Mouse (Mus musculus) heart, adult 11 months (tissue): ENCODE data around the gene Sez6l.
A peak's percentile ranks its signal among the peaks of the same experiment; 100 is the strongest.
"Not testable (repeated sequence)": the region's sequence is repeated elsewhere in the genome, so short reads cannot be mapped to it uniquely, and the experiment has no call there.

Experiments
- DNase-seq: peaks from one replicate; pipeline ENCODE4 v3.0.0; 2022

Gene Sez6l

DNA sequence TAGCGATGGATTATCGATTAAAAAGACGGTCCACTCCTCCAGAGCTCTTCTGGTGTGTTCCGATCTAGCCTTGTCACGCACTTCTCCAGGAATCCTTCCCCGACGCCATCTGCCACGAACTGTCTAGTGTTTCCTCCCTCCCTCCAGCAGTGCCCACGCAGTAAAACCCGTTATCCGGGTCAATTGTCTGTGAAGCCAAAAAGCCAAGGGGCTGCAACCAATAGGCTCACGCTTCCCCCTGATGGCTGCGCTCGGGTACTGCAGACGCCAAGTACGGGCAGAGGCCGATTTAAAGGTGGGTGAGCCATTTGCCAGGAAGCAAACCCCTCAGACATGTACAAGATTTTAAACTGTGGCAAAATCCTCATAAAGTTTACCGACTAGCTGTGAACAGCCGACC, 148.0 kb downstream of the Sez6l start:
- DNase-seq = no peak

- DNase-seq = no peak
Observed at GRCm38 (mm10) chr5:112427283-112427682, 149.7 kb downstream of the Sez6l start.

DNA sequence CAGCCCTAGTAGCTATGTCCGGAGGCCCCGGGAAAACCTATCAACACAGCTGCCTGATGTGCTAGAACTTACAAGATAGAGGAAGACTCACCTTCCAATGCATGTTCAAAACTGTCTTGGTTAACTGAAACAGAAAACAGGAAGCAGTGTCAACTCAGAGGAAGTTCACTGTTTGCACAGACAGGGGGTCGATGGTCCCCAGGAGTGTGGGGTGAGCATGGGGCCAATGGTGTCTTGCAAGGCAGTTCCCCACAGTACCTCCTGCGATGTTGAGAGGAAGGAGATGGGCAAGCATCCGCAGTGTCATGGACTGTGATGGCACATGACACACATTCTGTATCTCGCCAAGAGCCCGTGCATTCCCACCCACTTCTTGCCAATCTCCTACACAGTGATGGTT, 150.3 kb downstream of the Sez6l start:
- DNase-seq = no peak

GRCm38 (mm10) chr5:112419535-112419934, 157.4 kb downstream of the Sez6l start:
- no peak for DNase-seq

GRCm38 (mm10) chr5:112418023-112418422, 159.0 kb downstream of the Sez6l start:
- no peak for DNase-seq

DNA sequence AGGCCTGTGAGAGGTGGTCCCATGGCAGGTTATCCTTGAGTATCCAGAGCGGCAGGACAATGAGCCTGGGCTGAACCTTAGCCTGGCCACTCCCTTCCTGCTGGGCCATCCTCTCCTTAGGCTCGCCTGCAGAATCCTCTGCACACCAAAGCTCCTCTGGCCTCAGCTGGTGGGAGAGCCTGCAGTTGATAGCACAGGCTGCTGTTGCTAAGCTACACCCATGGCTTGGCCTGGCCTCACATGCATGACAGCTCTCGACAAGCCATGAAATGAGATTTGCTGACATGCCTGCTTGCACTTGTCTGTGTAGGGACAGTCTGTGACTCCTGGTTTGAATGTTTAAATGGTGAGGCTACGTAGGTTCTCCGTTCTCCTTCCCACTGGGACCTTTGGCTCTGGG, 160.3 kb downstream of the Sez6l start:
- DNase-seq = no peak

- DNase-seq = not testable (repeated sequence)
Observed at GRCm38 (mm10) chr5:112412781-112413180, 164.2 kb downstream of the Sez6l start.

DNA sequence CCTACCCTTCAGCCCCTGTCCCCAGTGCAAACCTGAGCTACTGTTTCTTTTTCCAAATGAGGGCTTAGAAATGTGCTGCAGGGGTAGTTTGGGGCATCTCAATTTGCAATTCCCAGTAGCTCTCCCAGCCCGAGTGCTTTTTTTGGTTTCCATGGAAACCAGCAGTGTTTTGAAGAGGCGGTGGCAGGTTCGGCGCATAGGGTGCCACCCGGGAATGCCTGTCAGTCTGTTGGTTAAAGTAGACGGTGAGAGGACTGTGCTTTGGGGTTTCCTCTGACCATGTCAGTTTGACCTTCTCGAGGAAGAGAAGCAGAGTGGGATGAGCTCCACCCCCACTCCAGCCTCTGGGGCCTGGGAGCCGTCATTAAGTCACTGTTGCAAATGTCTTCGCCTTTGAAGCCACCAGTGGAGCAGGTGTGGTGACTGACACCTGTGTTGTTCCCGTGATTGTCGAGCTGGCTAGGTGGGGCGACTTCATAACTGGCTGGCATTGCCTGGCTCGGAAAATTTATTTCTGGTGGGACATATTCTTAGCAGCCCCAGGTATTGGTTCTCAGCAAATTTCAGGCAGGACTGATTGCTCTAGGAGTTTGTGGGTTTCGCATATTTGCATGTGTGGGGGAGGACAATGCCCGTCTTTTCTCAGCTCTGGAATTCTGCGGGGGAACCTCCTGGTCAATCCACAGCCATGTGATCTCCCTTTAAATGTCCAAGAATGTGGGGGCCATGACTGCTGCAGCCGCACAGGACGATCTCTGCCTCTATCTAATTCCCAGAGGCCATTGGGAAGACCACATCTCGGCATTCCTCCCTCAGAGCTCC, 165.3 kb downstream of the Sez6l start:
- no peak for DNase-seq

DNA sequence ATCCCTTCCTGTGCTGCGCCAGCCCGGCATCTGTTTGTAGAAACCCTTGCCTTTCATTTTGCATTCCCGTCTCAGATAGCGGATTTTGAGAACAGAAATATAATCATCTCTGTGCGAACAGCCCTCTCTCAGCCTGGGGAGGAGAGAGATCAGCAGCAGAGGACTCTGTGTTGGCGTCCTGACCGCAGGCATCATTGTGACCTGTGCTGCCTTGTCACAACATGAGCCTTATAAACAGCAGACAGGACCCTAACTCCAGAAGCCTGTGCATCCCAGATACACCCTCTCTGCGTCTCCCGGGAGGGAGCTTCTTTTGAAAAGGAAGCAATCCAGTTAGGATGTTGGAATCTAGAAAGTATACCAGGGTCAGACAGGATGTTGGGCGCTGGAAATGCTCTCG, 165.9 kb downstream of the Sez6l start:
- DNase-seq = no peak

- DNase-seq = no peak
Observed at GRCm38 (mm10) chr5:112409274-112409673, 167.7 kb downstream of the Sez6l start.

DNA sequence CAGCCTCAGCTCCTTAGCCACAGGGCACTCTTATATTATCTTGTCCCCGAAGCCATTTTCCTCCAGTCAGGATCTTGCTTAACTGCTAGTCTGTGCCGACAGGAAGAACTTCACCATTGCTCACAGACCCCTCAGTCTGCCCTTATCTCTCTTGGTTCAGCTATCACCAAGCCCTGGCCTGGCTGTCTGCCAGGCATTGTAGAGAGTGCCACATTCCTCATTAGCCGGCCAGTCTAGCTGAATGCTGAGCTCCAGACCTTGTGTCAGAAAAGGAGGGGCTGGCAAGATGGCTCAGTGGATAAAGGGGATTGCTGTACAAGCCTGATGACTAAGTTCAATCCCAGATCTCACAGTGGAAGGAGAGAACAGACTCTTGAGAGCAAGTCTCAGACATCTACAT, 171.0 kb downstream of the Sez6l start:
- no peak for DNase-seq

DNA sequence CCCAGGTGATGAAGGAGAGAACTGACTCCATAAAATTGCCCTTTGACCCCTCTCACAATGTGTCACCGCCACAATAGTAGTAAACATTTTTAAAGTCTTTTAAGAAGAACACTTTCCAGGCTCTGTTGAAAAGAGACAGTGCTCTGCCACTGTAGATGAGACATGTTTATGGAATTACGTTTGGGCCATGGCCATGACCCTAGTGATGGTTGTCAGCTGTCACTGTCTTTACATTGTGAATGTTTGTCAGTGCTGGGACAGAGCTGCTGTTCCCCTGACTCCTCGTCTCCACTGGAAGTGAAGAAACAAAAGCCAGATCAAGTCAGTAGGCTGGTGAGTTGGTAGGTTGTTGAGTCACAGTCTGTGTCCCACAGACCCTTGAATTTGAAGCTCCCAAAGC, 174.5 kb downstream of the Sez6l start:
- DNase-seq = no peak

DNA sequence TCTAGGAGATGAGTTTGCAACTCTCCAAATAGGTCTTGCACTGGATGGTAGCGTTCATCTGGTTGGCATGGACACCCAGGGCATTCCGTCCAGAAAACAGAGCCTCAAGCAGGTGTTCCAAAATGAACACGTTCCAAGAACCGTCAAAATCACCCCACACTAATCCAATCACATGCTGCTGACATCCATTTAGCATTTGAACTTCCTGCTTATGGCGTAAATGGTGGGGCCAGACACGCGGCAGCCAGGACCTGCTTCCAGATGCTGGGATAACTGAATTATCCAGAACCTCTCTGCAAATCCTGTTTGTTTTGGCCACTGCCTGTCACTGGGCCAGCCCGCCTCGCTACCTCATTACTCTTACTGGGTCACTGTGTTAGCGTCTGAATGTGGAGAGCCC, 177.7 kb downstream of the Sez6l start:
- DNase-seq = no peak

DNA sequence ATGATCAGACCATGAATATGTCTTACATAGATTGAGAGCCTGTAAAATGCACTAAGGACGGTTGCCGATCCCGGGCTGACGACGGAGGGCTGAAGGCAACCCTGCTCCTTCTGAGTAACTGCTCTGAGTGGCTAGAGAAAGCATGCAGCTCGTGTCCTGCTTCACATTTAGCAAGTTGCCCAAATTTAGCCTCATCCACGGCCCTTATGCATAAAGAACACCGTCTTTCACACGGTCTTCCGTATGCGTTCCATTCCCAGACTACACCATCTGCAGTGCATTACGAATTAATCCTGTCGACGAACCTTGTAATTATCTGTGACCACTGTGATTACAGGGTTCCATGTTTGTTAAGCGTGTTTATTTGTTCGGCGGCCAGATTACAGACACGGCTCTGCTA, 180.9 kb downstream of the Sez6l start:
- no peak for DNase-seq

- DNase-seq = peak; percentile 94
Observed at GRCm38 (mm10) chr5:112394779-112395443, 182.1 kb downstream of the Sez6l start, which contains the start of gene Asphd2. Gene Asphd2 (minus strand): TSS chr5:112394866.

DNA sequence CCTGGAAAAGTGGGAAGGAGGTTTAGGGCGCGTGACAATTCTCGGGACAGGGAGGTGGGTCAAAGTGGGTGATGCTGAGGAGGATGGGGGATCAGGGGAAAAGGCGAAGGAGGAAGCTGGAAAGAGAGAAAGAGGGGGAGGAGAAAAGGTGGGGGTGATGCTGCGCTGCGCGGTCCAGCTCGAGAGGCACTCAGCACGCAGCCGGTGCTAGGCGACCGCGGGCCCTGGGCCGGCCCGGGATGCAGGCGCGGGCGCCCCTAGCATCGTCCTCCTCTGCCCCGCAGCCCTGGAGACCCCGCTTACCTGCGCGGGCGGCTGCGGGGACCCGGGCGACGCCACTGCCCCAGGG, 182.6 kb downstream of the Sez6l start:
- DNase-seq = no peak

- DNase-seq = no peak
Observed at GRCm38 (mm10) chr5:112393741-112394414, 183.1 kb downstream of the Sez6l start.

DNA sequence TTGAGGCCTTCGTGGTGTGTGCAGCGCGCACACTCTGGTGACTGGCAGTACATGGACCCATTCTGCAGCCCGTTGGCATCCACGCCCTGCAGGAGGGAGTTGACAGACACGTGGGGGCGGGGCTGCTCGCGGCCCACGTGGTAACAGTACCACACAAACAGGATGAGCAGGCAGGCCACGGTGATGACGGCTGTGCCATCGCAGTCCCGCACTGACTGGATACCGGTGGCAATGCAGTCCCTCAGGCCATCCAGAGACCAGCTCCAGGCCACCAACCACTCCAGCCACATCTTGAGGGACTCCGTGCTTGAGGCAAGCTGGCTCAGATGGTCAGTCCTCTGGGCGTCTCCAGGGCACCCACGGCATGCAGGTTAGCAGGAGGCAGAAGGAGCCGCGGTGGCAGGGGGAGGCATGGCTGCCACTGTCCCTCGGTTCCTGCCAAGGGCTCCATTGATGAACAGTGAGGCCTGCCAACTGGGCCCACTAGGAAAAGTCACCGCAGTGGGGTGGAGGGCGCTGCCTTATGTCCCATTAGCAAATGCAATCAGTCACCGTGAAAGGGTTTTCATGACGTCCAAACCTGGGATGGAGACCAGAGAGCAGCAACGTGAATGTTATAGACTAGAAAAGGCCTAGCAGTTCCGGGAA, 185.2 kb downstream of the Sez6l start:
- no peak for DNase-seq

GRCm38 (mm10) chr5:112391002-112391401, 186.0 kb downstream of the Sez6l start:
- DNase-seq = no peak

DNA sequence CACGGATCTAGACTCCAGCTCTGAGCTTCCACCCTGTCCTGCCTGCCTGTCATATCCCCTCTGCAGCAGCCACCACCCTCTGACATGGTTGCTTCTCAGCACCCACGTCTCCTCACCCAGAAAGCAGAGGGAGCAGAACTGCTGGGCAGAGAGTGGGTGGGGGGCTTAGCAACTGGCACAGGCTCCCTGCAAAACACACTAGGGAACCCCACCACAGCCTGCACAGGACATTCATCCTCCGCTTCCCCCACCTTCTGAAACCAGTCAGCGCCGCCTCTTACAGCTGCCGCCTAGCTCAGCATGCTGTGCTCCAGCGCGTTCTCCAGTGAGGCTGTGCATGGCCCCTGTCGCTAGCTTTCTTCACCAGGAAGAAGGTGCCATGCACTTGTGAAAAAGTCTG, 187.6 kb downstream of the Sez6l start:
- DNase-seq = no peak

- no peak for DNase-seq
Observed at GRCm38 (mm10) chr5:112385973-112386372, 191.0 kb downstream of the Sez6l start.

GRCm38 (mm10) chr5:112384805-112385472, 192.0 kb downstream of the Sez6l start:
- no peak for DNase-seq
